Mouse (Mus musculus): Measurements from ENCODE around the gene Slc34a3. TPM values are rescaled to one million over a fixed set of nuclear protein-coding genes. Genes with fewer than 3 reads are reported as not detected.
A peak's percentile ranks its signal among the peaks of the same experiment; 100 is the strongest.
"Not testable (repeated sequence)": the region's sequence is repeated elsewhere in the genome, so short reads cannot be mapped to it uniquely, and the experiment has no call there.

Gene Slc34a3
- polyA plus RNA-seq, 1 experiment from 2014 or later: 1.9 TPM

GRCm38 (mm10) chr2:25264851-25265250 is 30.7 kb upstream of the Slc34a3 start:
- WGBS: 55% methylated on average over 3 of the region's 3 CpGs
- no peak overlapping the region for H3K9ac ChIP-seq (replicated peaks; ENCODE audit: low read length)
- H3K27ac ChIP-seq (ENCODE audit: low read length): no peak overlapping the region
- peaks cover 12% of the 10 kb centered on the region for H3K36me3 ChIP-seq (ENCODE audit: insufficient read depth, low read length)
- H3K27me3 ChIP-seq (ENCODE audit: insufficient read depth, low read length): no peaks in the 10 kb centered on the region
- H3K4me2 ChIP-seq (replicated peaks; ENCODE audit: low read depth, low read length): peak overlapping the region; percentile 99; the same call in 1 of the 2 replicates
- peaks cover 34% of the 10 kb centered on the region for H3K4me1 ChIP-seq (ENCODE audit: insufficient read depth, low read length)
- H3K4me3 ChIP-seq (ENCODE audit: low read length): 0 out of 2 replicates have a peak overlapping the region, but pooled peaks have one; percentile 88
- no peak for ATAC-seq (ENCODE audit: low FRiP score, low TSS enrichment)
- no peaks in the 10 kb centered on the region for H3K9me3 ChIP-seq (ENCODE audit: low read length)

DNA sequence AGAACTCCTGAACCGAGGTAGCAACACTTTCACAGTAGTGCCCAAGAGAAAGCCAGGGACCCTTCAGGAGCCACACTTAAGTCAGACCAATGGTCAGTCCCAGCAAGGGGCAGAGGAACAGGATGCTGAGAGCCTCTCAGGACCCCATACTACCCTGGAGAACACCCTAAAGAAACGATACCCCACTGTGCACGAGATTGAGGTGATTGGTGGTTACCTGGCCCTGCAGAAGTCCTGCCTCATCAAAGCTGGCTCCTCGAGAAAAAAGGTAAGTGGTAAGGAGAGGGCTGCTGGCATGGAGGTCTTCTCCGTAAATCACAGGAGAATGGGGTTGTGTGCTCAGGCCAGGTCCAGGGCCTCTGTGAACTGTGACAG is 30.1 kb upstream of the Slc34a3 start:
- WGBS: 73% methylated on average over 5 of the region's 5 CpGs
- Histone ChIP-seq H3K9ac (replicated peaks; ENCODE audit: low read length) (peak overlapping the region; percentile 76; the same call in 1 of the 2 replicates), H3K9me3 (ENCODE audit: low read length) (no peaks in the 10 kb centered on the region), H3K36me3 (ENCODE audit: insufficient read depth, low read length) (peaks cover 6% of the 10 kb centered on the region; the same call in 1 of the 2 replicates), H3K27ac (ENCODE audit: low read length) (no peak overlapping the region), H3K4me3 (ENCODE audit: low read length) (peak overlapping the region; percentile 88; the same call in 1 of the 2 replicates), H3K4me1 (ENCODE audit: insufficient read depth, low read length) (peaks cover 34% of the 10 kb centered on the region), H3K27me3 (ENCODE audit: insufficient read depth, low read length) (no peaks in the 10 kb centered on the region), H3K4me2 (replicated peaks; ENCODE audit: low read depth, low read length) (peak overlapping the region; percentile 99)
- ATAC-seq (ENCODE audit: low FRiP score, low TSS enrichment): no peak

- Histone ChIP-seq H3K4me1 (ENCODE audit: insufficient read depth, low read length) (peaks cover 34% of the 10 kb centered on the region), H3K4me2 (replicated peaks; ENCODE audit: low read depth, low read length) (peak overlapping the region; percentile 99), H3K9ac (replicated peaks; ENCODE audit: low read length) (peak overlapping the region; percentile 76), H3K27me3 (ENCODE audit: insufficient read depth, low read length) (no peaks in the 10 kb centered on the region), H3K4me3 (ENCODE audit: low read length) (peak overlapping the region; percentile 88), H3K27ac (ENCODE audit: low read length) (no peak overlapping the region), H3K36me3 (ENCODE audit: insufficient read depth, low read length) (0 out of 2 replicates have a peak, but pooled peaks cover 2% of the 10 kb centered on the region), H3K9me3 (ENCODE audit: low read length) (no peaks in the 10 kb centered on the region)
- 21% methylated on average over 12 of the region's 12 CpGs for WGBS
- no peak for ATAC-seq (ENCODE audit: low FRiP score, low TSS enrichment)
Observed at GRCm38 (mm10) chr2:25263623-25264285, 29.6 kb upstream of the Slc34a3 start.

DNA sequence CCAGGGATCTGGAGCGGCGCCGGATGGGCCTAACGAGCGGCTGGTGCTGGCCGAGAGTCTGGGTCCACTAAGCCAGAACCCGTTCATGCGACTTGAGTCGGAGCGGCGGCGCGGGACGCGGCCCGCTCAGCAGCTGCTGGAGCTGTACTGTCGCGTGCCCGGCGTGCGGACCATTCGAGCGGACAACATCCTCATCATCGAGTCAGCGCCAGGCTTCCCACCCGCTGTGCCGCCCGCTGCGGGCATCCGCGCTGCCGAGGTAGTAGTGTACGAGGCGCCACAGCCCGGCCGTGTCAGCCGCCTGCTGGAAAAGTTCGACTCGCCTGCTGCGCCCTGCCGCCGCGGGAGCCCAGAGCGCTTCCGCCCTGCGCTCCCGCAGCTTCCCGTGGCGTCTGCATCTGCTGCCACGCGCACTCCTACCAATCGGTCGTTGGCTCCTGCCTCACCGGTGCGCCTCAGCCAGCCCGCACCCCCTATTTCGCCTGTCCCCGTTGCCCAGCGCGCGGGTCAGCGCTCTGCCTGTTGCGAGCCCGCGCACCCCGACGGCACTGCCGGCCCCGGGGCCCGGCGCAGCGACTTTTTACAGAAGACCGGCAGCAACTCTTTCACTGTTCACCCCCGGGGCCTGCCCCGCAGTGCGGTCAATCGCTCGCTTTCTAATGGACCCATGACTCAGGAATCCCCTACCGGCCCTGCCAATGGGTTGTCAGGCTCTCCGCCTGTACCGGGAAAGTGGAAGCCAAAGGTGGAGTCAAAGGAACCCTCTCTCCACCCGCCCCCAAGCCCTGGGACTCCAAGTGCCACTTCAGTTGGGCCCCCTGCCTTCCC is 28.8 kb upstream of the Slc34a3 start:
- Histone ChIP-seq H3K27me3 (ENCODE audit: insufficient read depth, low read length) (no peaks in the 10 kb centered on the region), H3K4me1 (ENCODE audit: insufficient read depth, low read length) (peaks cover 34% of the 10 kb centered on the region), H3K4me2 (replicated peaks; ENCODE audit: low read depth, low read length) (peak overlapping the region; percentile 99), H3K4me3 (ENCODE audit: low read length) (peak overlapping the region; percentile 88), H3K9ac (replicated peaks; ENCODE audit: low read length) (peak overlapping the region; percentile 76), H3K9me3 (ENCODE audit: low read length) (no peaks in the 10 kb centered on the region), H3K36me3 (ENCODE audit: insufficient read depth, low read length) (no peaks in the 10 kb centered on the region), H3K27ac (ENCODE audit: low read length) (0 out of 2 replicates have a peak overlapping the region, but pooled peaks have one; percentile 39)
- ATAC-seq (ENCODE audit: low FRiP score, low TSS enrichment): peak; percentile 10; the same call in 1 of the 2 replicates
- WGBS: under 1% methylated on average over 82 of the region's 82 CpGs

DNA sequence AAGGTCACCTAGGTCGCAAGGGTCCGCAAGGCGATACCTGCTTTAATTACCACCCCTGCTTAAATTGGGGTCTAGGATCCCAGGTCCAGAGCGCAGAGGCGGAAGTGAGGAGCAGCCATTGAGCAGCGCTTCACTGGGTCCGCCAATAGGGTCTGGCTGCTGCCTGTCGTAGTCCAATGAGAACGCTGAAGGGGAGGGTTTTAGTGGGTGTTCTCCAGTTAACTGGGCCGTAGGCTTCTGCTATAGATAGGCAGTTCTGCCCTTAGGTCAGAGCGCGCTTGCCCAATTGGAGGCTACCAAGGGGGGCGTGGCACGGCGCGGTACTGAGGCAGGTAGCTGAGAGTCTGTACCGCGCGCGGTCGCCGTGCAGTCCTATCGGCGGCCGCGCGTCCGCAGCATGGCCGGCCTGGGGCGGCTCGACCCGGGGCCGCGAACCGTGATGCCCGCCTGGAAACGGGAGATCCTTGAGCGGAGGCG is 28.2 kb upstream of the Slc34a3 start, which contains the start of gene Tprn:
TSS of gene Tprn (plus strand) at position 328 of the 477 bp plus-strand sequence.
- WGBS: under 1% methylated on average over 39 of the region's 39 CpGs
- no peaks in the 10 kb centered on the region for H3K36me3 ChIP-seq (ENCODE audit: insufficient read depth, low read length)
- H3K4me2 ChIP-seq (replicated peaks; ENCODE audit: low read depth, low read length): peak within 1 kb of the TSS; percentile 99
- ATAC-seq (ENCODE audit: low FRiP score, low TSS enrichment): peak; percentile 99
- H3K4me1 ChIP-seq (ENCODE audit: insufficient read depth, low read length): peaks cover 34% of the 10 kb centered on the region
- H3K27ac ChIP-seq (ENCODE audit: low read length): peak within 1 kb of the TSS; percentile 75
- H3K9ac ChIP-seq (replicated peaks; ENCODE audit: low read length): peak within 1 kb of the TSS; percentile 76
- peak within 1 kb of the TSS; percentile 88 for H3K4me3 ChIP-seq (ENCODE audit: low read length)
- no peaks in the 10 kb centered on the region for H3K27me3 ChIP-seq (ENCODE audit: insufficient read depth, low read length)
- no peaks in the 10 kb centered on the region for H3K9me3 ChIP-seq (ENCODE audit: low read length)

DNA sequence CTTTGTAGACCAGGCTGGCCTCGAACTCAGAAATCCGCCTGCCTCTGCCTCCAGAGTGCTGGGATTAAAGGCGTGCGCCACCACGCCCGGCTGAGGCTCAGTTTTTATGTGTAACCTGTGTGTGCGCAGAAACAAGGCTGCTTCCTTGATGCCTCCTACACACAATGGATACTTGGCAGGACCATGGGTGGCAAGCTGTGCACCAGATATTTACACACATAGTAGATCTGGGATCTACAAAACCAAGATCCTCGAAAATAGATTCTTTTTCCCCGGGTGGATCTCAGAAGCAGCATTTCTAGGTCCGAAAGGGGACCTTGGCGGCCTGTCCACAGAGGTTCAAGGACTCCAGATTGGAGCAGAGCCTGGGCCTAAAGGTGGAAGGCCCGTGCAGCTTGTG is 27.7 kb upstream of the Slc34a3 start:
- peaks cover 30% of the 10 kb centered on the region for H3K4me1 ChIP-seq (ENCODE audit: insufficient read depth, low read length)
- H3K4me2 ChIP-seq (replicated peaks; ENCODE audit: low read depth, low read length): peak overlapping the region; percentile 99
- 48% methylated on average over 12 of the region's 12 CpGs for WGBS
- no peaks in the 10 kb centered on the region for H3K36me3 ChIP-seq (ENCODE audit: insufficient read depth, low read length)
- H3K9ac ChIP-seq (replicated peaks; ENCODE audit: low read length): peak overlapping the region; percentile 70
- peak; percentile 39; the same call in 1 of the 2 replicates for ATAC-seq (ENCODE audit: low FRiP score, low TSS enrichment)
- peak overlapping the region; percentile 75 for H3K27ac ChIP-seq (ENCODE audit: low read length)
- peak overlapping the region; percentile 88 for H3K4me3 ChIP-seq (ENCODE audit: low read length)
- no peaks in the 10 kb centered on the region for H3K9me3 ChIP-seq (ENCODE audit: low read length)
- no peaks in the 10 kb centered on the region for H3K27me3 ChIP-seq (ENCODE audit: insufficient read depth, low read length)

- H3K27ac ChIP-seq (ENCODE audit: low read length): no peak overlapping the region
- no peak for ATAC-seq (ENCODE audit: low FRiP score, low TSS enrichment)
- H3K4me1 ChIP-seq (ENCODE audit: insufficient read depth, low read length): peaks cover 22% of the 10 kb centered on the region
- no peaks in the 10 kb centered on the region for H3K36me3 ChIP-seq (ENCODE audit: insufficient read depth, low read length)
- no peak overlapping the region for H3K4me2 ChIP-seq (replicated peaks; ENCODE audit: low read depth, low read length)
- H3K9ac ChIP-seq (replicated peaks; ENCODE audit: low read length): no peak overlapping the region
- no peaks in the 10 kb centered on the region for H3K9me3 ChIP-seq (ENCODE audit: low read length)
- 61% methylated on average over 2 of the region's 2 CpGs for WGBS
- no peak overlapping the region for H3K4me3 ChIP-seq (ENCODE audit: low read length)
- no peaks in the 10 kb centered on the region for H3K27me3 ChIP-seq (ENCODE audit: insufficient read depth, low read length)
Observed at GRCm38 (mm10) chr2:25258887-25259286, 24.7 kb upstream of the Slc34a3 start.

DNA sequence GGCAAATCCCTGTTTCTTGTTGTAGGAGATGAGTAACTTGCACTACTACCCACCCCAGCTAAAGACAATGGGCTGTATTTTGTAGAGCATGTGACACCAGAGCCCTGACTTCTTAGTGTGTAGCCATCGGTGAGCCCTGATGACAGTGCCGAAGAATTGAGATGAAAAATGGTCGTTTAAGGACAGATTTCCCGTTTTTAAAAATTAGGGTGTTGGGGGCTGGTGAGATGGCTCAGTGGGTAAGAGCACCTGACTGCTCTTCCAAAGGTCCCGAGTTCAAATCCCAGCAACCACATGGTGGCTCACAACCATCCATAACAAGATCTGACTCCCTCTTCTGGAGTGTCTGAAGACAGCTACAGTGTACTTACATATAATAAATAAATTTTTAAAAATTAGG is 23.1 kb upstream of the Slc34a3 start:
- peaks cover 17% of the 10 kb centered on the region for H3K4me1 ChIP-seq (ENCODE audit: insufficient read depth, low read length)
- not testable (repeated sequence) for H3K36me3 ChIP-seq (ENCODE audit: insufficient read depth, low read length); H3K4me3 ChIP-seq (ENCODE audit: low read length); H3K9me3 ChIP-seq (ENCODE audit: low read length); H3K27me3 ChIP-seq (ENCODE audit: insufficient read depth, low read length); H3K9ac ChIP-seq (replicated peaks; ENCODE audit: low read length); H3K27ac ChIP-seq (ENCODE audit: low read length); ATAC-seq (ENCODE audit: low FRiP score, low TSS enrichment); H3K4me2 ChIP-seq (replicated peaks; ENCODE audit: low read depth, low read length)
- WGBS: 90% methylated on average over 5 of the region's 5 CpGs

DNA sequence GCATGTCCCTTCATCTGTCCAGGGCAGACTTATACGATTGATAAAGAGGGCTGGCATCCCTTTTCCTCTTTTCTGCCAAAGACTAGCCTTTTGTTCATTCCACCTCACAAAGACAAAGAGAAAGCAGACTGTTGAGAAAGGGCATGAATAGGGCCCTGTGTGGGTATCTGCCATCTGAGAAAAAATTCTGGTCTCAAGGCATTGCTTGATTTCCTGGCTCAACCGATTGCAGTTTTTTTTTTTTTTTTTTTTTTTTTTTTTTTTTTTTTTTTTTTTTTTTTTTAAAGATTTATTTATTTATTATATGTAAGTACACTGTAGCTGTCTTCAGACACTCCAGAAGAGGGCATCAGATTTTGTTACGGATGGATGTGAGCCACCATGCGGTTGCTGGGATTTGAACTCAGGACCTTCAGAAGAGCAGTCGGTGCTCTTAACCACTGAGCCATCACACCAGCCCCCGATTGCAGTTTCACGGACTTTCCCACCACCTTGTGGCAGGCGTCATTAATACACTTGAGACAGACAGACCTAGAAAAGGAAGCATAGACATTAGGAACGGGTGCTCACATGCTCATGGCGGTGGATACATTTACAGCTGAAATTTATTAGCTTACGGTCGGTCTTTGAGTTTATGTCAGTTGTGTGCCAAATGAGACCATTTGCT is 22.4 kb upstream of the Slc34a3 start:
- H3K27me3 ChIP-seq (ENCODE audit: insufficient read depth, low read length); H3K9me3 ChIP-seq (ENCODE audit: low read length); H3K27ac ChIP-seq (ENCODE audit: low read length); H3K36me3 ChIP-seq (ENCODE audit: insufficient read depth, low read length); ATAC-seq (ENCODE audit: low FRiP score, low TSS enrichment): not testable (repeated sequence)
- Histone ChIP-seq H3K4me3 (ENCODE audit: low read length) (peak overlapping the region; percentile 98), H3K4me1 (ENCODE audit: insufficient read depth, low read length) (peaks cover 17% of the 10 kb centered on the region), H3K4me2 (replicated peaks; ENCODE audit: low read depth, low read length) (peak overlapping the region; percentile 99), H3K9ac (replicated peaks; ENCODE audit: low read length) (peak overlapping the region; percentile 93)
- 53% methylated on average over 10 of the region's 12 CpGs for WGBS

Measured in kidney, embryonic 16.5 days (tissue).